Mouse (Mus musculus) C2C12 (cell line): ENCODE data around the gene Trafd1. TPM values are rescaled to one million over a fixed set of nuclear protein-coding genes. Genes with fewer than 3 reads are reported as not detected.
"Not testable (repeated sequence)": the region's sequence is repeated elsewhere in the genome, so short reads cannot be mapped to it uniquely, and the experiment has no call there.

Experiments
- H3K27me3 ChIP-seq: one replicate; pipeline ENCODE4 v1.6.1; 2011; ENCODE audit not compliant: control insufficient read depth, insufficient read depth, insufficient read length
- H3K36me3 ChIP-seq: one replicate; pipeline ENCODE4 v1.6.1; 2011; ENCODE audit not compliant: control insufficient read depth, insufficient read depth
- H3K4me3 ChIP-seq: one replicate; pipeline ENCODE4 v1.5.1; 2011; ENCODE audit warnings: mild to moderate bottlenecking, control low read depth; ENCODE audit not compliant: poor library complexity, insufficient read depth, severe bottlenecking
- H3K79me2 ChIP-seq: one replicate; pipeline ENCODE4 v1.6.1; 2011; ENCODE audit not compliant: control insufficient read depth, insufficient read depth
- H3K79me3 ChIP-seq: one replicate; pipeline ENCODE4 v1.6.1; 2011; ENCODE audit warnings: low read depth, control low read depth
- H3ac ChIP-seq: one replicate; pipeline ENCODE3; 2011; ENCODE audit warnings: low read depth; ENCODE audit not compliant: control insufficient read depth, insufficient read length
- CEBPB ChIP-seq: IDR thresholded peaks from one replicate; pipeline ENCODE4 v1.6.1; 2011; ENCODE audit warnings: low read depth, mild to moderate bottlenecking, control low read depth, moderate library complexity
- CTCF ChIP-seq: IDR thresholded peaks from one replicate; pipeline ENCODE4 v1.5.1; 2011; ENCODE audit not compliant: control insufficient read depth, insufficient read depth, insufficient read length
- FOSL1 ChIP-seq: IDR thresholded peaks from one replicate; pipeline ENCODE4 v1.8.0; 2011; ENCODE audit warnings: mild to moderate bottlenecking, low read length; ENCODE audit not compliant: poor library complexity, insufficient read depth, severe bottlenecking
- MAX ChIP-seq: IDR thresholded peaks from one replicate; pipeline ENCODE4 v1.6.1; 2011; ENCODE audit warnings: mild to moderate bottlenecking, control low read depth
- MYOD1 ChIP-seq: IDR thresholded peaks from one replicate; pipeline ENCODE4 v1.6.1; 2011; ENCODE audit warnings: low read depth; ENCODE audit not compliant: control insufficient read depth, insufficient read length
- MYOG ChIP-seq: IDR thresholded peaks from one replicate; pipeline ENCODE4 v1.6.1; 2011; ENCODE audit not compliant: control insufficient read depth, insufficient read length; ENCODE audit errors: extremely low read depth
- USF1 ChIP-seq: IDR thresholded peaks from one replicate; pipeline ENCODE4 v1.6.1; 2011; ENCODE audit warnings: low read depth, mild to moderate bottlenecking, control low read depth, moderate library complexity
- polyA plus RNA-seq: library from polyadenylated mRNA; unstranded; fragments of >200 nt; fragmentation: generic; extraction: Trizol; gene quantifications from one replicate; pipeline ENCODE4 v1.2.1, GENCODE M21; 2012; ENCODE audit warnings: missing spikeins

Gene Trafd1
- polyA plus RNA-seq, 1 experiment = 19.2 TPM

- H3K79me3 ChIP-seq = no peaks in the 10 kb centered on the region
- H3K79me2 ChIP-seq = no peaks in the 10 kb centered on the region
- H3ac ChIP-seq = no peak overlapping the region
- TF ChIP-seq FOSL1 (no peak), MYOD1 (no peak), USF1 (no peak), MYOG (no peak), CEBPB (no peak), MAX (no peak), CTCF (no peak)
- H3K4me3 ChIP-seq = no peak overlapping the region
- no peaks in the 10 kb centered on the region for H3K27me3 ChIP-seq
- H3K36me3 ChIP-seq = peaks cover 28% of the 10 kb centered on the region
Observed at GRCm38 (mm10) chr5:121334454-121334853, 51.0 kb downstream of the Trafd1 start.

- Histone ChIP-seq H3K4me3 (no peak overlapping the region), H3K79me3 (no peaks in the 10 kb centered on the region), H3K79me2 (no peaks in the 10 kb centered on the region), H3K36me3 (peaks cover 28% of the 10 kb centered on the region), H3K27me3 (no peaks in the 10 kb centered on the region), H3ac (no peak overlapping the region)
- no peak for TF ChIP-seq CEBPB
Observed at GRCm38 (mm10) chr5:121333976-121334375, 51.5 kb downstream of the Trafd1 start.

- no peak overlapping the region for H3K4me3 ChIP-seq
- no peaks in the 10 kb centered on the region for H3K27me3 ChIP-seq
- H3K79me3 ChIP-seq = no peaks in the 10 kb centered on the region
- H3ac ChIP-seq = no peak overlapping the region
- peaks cover 30% of the 10 kb centered on the region for H3K36me3 ChIP-seq
- TF ChIP-seq USF1 = no peak
- no peak for TF ChIP-seq MYOG
- no peak for TF ChIP-seq MYOD1
- TF ChIP-seq CTCF = no peak
- TF ChIP-seq MAX = no peak
- no peak for TF ChIP-seq FOSL1
- TF ChIP-seq CEBPB = no peak
- H3K79me2 ChIP-seq = no peaks in the 10 kb centered on the region
Observed at GRCm38 (mm10) chr5:121331731-121332130, 53.7 kb downstream of the Trafd1 start.

- H3K79me2 ChIP-seq, H3ac ChIP-seq, H3K27me3 ChIP-seq, H3K79me3 ChIP-seq: not testable (repeated sequence)
- Histone ChIP-seq H3K4me3 (peak overlapping the region; percentile 23), H3K36me3 (peaks cover 30% of the 10 kb centered on the region)
Observed at GRCm38 (mm10) chr5:121330154-121330816, 55.1 kb downstream of the Trafd1 start.

DNA sequence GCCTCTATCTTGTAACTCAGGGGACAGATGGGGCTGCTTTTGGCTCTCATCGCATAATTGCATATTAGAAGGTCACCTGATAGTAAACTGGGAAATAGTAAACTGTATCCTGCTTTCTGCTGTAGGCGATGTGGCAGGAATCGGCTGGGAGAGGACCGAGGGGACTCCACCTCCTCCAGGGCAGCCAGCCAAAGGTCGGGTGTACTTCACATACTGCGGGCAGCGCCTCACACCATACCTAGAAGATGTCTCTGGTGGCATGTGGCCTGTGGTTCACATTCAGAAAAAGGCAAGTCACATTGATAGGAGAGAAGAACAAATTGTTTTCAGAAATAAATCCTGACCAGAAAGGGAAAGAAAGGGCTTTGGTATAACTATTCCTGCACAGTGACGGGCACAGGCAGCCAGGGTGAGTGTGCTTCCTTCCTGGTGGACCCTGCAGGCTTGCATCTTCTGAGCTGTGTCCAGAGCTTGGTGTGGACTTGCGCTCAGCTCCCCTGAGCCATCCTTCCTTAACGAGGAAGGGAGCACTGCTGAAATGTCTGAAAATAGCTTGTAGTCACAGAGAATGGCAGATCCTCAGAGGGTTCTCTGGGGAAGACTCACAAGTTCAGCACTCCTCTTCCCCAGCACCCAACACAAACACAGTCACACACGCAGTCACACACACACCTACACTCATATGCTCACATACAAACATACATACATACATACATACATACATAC is 55.9 kb downstream of the Trafd1 start:
- Histone ChIP-seq H3K36me3 (peaks cover 30% of the 10 kb centered on the region), H3K27me3 (no peaks in the 10 kb centered on the region), H3K79me3 (no peaks in the 10 kb centered on the region), H3K79me2 (no peaks in the 10 kb centered on the region), H3K4me3 (peak overlapping the region; percentile 23), H3ac (peak overlapping the region; percentile 0)
- no peak for TF ChIP-seq MYOD1

DNA sequence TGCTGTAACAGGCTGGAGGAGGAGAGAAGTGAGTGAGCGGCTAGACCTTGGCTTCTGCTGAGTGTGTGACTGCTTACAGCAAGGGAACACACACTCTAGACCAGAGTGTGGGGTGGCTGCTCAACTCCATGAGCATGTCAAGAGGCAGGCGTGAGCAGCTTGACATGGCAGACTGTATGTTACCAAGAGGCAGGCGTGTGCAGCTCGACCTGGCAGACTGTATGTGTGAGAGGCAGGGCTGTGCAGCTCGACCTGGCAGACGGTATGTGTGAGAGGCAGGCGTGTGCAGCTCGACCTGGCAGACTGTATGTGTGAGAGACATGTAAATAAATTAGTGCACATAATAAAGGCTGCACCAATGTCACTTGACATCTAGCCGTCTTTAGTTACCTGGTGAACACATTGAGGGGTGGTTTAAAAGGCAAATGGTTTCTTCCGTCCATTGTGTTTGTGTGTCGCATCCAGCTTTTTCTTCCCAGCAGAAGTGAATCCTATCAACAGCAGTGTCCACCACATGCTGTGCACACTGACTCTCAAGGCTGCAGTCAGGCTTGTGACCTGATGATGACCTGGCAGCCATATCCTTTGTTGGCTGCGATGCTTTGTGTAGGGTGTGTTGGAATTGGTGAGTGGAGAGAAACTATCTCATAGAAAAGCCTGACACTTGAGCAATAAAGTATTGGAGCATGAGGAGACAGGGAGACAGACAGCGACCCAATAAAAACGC is 59.2 kb downstream of the Trafd1 start:
- Histone ChIP-seq H3K79me3 (no peaks in the 10 kb centered on the region), H3K79me2 (no peaks in the 10 kb centered on the region), H3K36me3 (peaks cover 32% of the 10 kb centered on the region), H3K27me3 (no peaks in the 10 kb centered on the region), H3ac (no peak overlapping the region), H3K4me3 (no peak overlapping the region)
- no peak for TF ChIP-seq FOSL1
- TF ChIP-seq CEBPB = no peak
- no peak for TF ChIP-seq MYOD1
- no peak for TF ChIP-seq CTCF
- TF ChIP-seq MYOG = no peak
- no peak for TF ChIP-seq USF1
- no peak for TF ChIP-seq MAX

Other genes with a start within 250 kb of the Trafd1 start
- 75.8 TPM for gene Ptpn11, start 194.2 kb downstream of the Trafd1 start, polyA plus RNA-seq
- 1,946 TPM for gene Rpl6, start 181.2 kb downstream of the Trafd1 start, polyA plus RNA-seq
- 5.4 TPM for gene Hectd4, start 165.4 kb downstream of the Trafd1 start, polyA plus RNA-seq
- 16.8 TPM for gene Naa25, start 12.3 kb upstream of the Trafd1 start, polyA plus RNA-seq
- 0.54 TPM for gene Tmem116, start 66.3 kb upstream of the Trafd1 start, polyA plus RNA-seq
- gene Erp29, start 66.9 kb upstream of the Trafd1 start, polyA plus RNA-seq = 109 TPM
- not detected for gene Adam1b, start 117.8 kb upstream of the Trafd1 start, polyA plus RNA-seq
- 0.99 TPM for gene Adam1a, start 159.8 kb upstream of the Trafd1 start, polyA plus RNA-seq
- not detected for gene Gm42878, start 159.8 kb upstream of the Trafd1 start, polyA plus RNA-seq
- 68.7 TPM for gene Mapkapk5, start 160.3 kb upstream of the Trafd1 start, polyA plus RNA-seq
- gene Aldh2, start 208.2 kb upstream of the Trafd1 start, polyA plus RNA-seq = 225 TPM
- 0.77 TPM for gene Acad12, start 233.3 kb upstream of the Trafd1 start, polyA plus RNA-seq